Mouse (Mus musculus) forebrain, embryonic 10.5 days (tissue): ENCODE measurements at regions not wholly inside any gene's neighbourhood (a gene's known extent, or its start where the extent isn't known, plus 50 kb on each side); places are given as distances from the start of the nearest gene placed in this dataset.

Experiments used
- DNase-seq: peaks from one replicate; pipeline ENCODE4 v3.0.0-alpha.2; 2017; ENCODE audit warnings: low spot score; ENCODE audit errors: extremely low spot score
- H3K27ac ChIP-seq: fragments of 300-500 bp; sonication (generic); 2 replicates; pipeline ENCODE4 v1.5.1; 2016; ENCODE audit warnings: mild to moderate bottlenecking
- H3K27me3 ChIP-seq: fragments of 300-500 bp; sonication (generic); 2 replicates; pipeline ENCODE4 v1.6.1; 2016; ENCODE audit warnings: mild to moderate bottlenecking; ENCODE audit not compliant: poor library complexity, severe bottlenecking
- H3K36me3 ChIP-seq: fragments of 300-500 bp; sonication (generic); replicated peaks from 2 replicates; pipeline ENCODE4 v1.6.1; 2016; ENCODE audit warnings: mild to moderate bottlenecking, moderate library complexity
- H3K4me1 ChIP-seq: fragments of 300-500 bp; sonication (generic); 2 replicates; pipeline ENCODE4 v1.6.1; 2016
- H3K4me3 ChIP-seq: fragments of 300-500 bp; sonication (generic); 2 replicates; pipeline ENCODE4 v1.5.1; 2016; ENCODE audit warnings: mild to moderate bottlenecking, moderate library complexity
- H3K9me3 ChIP-seq: fragments of 300-500 bp; sonication (generic); 2 replicates; pipeline ENCODE4 v1.6.1; 2016; ENCODE audit warnings: mild to moderate bottlenecking, moderate library complexity
- WGBS: fragments of 180-500 bp; shearing (Covaris S2); methylation state at CpG from one replicate; pipeline ENCODE4 v1.1.7; 2016; 5-methylcytosine and 5-hydroxymethylcytosine counted together

DNA sequence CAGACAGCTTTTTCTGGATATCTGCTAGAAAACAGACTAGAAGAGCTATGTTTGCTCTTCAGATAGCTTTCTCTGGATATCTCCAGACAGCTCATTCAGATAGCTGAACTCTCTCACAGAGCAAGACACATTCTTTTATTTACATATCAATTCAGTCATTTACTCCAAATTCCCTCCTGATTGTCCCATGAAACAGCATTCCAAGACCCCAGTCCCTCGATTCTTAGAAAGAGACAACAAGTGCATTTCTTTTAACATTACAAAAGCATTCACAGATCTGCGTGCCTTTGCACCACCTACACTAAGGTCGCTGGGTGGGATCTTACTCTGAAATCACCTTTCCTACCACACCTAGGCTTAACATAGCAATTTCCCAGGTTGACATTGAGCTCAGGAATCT is 1039.5 kb upstream of the Ddx18 start:
- H3K9me3 ChIP-seq: no peaks in the 10 kb centered on the region
- no peaks in the 10 kb centered on the region for H3K36me3 ChIP-seq
- no peak overlapping the region for H3K27ac ChIP-seq
- DNase-seq: no peak
- no peak overlapping the region for H3K4me3 ChIP-seq
- 58% methylated on average over 3 of the region's 3 CpGs for WGBS
- H3K27me3 ChIP-seq: no peaks in the 10 kb centered on the region
- no peaks in the 10 kb centered on the region for H3K4me1 ChIP-seq

DNA sequence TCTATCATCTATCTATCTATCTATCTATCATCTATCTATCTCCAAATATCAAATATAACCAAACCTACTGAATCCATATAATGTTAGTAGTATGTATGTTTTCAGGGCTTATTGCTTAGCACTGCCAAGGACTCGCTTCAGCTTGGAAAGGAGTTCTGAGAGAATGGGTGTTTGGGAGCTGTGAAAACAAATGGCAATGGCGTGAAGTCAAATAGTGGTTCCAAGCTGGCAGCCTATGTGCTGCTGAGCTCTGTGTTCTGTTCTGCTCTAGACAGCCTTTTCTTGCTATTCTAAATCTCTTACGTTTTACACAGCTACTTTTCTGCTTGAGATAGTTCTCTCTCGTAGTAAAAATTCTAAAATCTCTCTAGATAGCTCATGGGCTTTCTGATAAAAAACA is 1008.2 kb upstream of the Ddx18 start:
- Histone ChIP-seq H3K4me1 (no peaks in the 10 kb centered on the region), H3K27ac (no peak overlapping the region), H3K36me3 (no peaks in the 10 kb centered on the region), H3K4me3 (no peak overlapping the region), H3K27me3 (no peaks in the 10 kb centered on the region), H3K9me3 (no peaks in the 10 kb centered on the region)
- no peak for DNase-seq
- WGBS: 83% methylated on average over 4 of the region's 4 CpGs

DNA sequence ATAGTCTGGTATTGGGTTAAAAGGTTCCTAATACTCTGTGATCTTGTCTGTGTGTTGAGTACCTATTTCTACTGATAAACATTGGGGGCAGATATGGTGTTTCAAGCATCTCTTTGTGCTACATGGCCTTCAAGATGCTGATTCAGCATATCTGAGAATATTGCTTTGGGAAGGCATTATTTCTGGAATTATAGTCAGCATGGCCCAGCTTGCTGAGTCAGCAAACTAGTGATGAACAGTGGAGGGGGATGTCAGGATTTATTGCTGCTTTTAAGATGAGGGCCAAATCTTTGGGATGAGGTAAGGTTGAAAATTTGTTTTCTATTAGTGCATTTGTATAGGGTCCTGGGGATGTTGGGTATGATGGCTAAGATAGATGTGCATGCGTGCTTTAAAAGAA is 983.8 kb upstream of the Ddx18 start:
- H3K36me3 ChIP-seq: no peaks in the 10 kb centered on the region
- no peak overlapping the region for H3K4me3 ChIP-seq
- H3K27ac ChIP-seq: no peak overlapping the region
- DNase-seq: no peak
- H3K4me1 ChIP-seq: no peaks in the 10 kb centered on the region
- H3K27me3 ChIP-seq: no peaks in the 10 kb centered on the region
- 95% methylated on average over 1 of the region's 1 CpGs for WGBS
- H3K9me3 ChIP-seq: no peaks in the 10 kb centered on the region

- H3K27ac ChIP-seq: no peak overlapping the region
- H3K9me3 ChIP-seq: no peaks in the 10 kb centered on the region
- H3K27me3 ChIP-seq: no peaks in the 10 kb centered on the region
- no peak for DNase-seq
- WGBS: 85% methylated on average over 2 of the region's 2 CpGs
- no peaks in the 10 kb centered on the region for H3K36me3 ChIP-seq
- H3K4me1 ChIP-seq: no peaks in the 10 kb centered on the region
- H3K4me3 ChIP-seq: no peak overlapping the region
These were observed 941.8 kb upstream of the Ddx18 start for GRCm38 (mm10) chr1:122509580-122509979.

DNA sequence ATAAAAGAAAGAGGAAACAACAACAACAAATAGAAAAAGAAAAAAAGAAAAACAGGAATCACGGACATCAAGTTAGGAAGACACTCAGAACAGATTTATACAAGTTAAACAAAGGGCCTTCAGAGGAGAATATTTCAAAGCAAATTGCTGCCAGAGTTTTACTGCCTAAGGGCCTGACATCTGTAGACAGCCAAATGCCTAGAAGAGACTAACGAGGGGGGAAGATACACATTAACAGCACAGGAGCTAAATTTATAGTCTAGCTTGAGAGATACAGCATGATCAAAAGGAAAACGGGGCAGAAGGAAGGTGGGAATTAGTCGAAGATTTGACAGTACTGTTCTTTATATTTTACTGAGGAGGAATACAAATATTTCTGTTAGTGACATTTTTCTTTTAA is 933.9 kb upstream of the Ddx18 start:
- 67% methylated on average over 4 of the region's 4 CpGs for WGBS

GRCm38 (mm10) chr1:122478003-122478402 is 910.2 kb upstream of the Ddx18 start:
- Histone ChIP-seq H3K4me1 (no peaks in the 10 kb centered on the region), H3K27ac (no peak overlapping the region), H3K9me3 (no peaks in the 10 kb centered on the region), H3K36me3 (no peaks in the 10 kb centered on the region), H3K27me3 (no peaks in the 10 kb centered on the region), H3K4me3 (no peak overlapping the region)
- 100% methylated on average over 1 of the region's 1 CpGs for WGBS
- no peak for DNase-seq

More for the DNA sequence above, 933.9 kb upstream of the Ddx18 start:
- no peak overlapping the region for H3K4me3 ChIP-seq
- H3K9me3 ChIP-seq: no peaks in the 10 kb centered on the region
- no peaks in the 10 kb centered on the region for H3K36me3 ChIP-seq
- H3K27ac ChIP-seq: no peak overlapping the region
- 0 out of 2 replicates have a peak, but pooled peaks cover 3% of the 10 kb centered on the region for H3K4me1 ChIP-seq
- DNase-seq: no peak
- no peaks in the 10 kb centered on the region for H3K27me3 ChIP-seq

- Histone ChIP-seq H3K27me3 (no peaks in the 10 kb centered on the region), H3K27ac (no peak overlapping the region), H3K4me3 (no peak overlapping the region), H3K4me1 (no peaks in the 10 kb centered on the region), H3K9me3 (no peaks in the 10 kb centered on the region), H3K36me3 (no peaks in the 10 kb centered on the region)
- DNase-seq: no peak
- 83% methylated on average over 3 of the region's 3 CpGs for WGBS
These were observed 896.1 kb upstream of the Ddx18 start for GRCm38 (mm10) chr1:122463931-122464330.

DNA sequence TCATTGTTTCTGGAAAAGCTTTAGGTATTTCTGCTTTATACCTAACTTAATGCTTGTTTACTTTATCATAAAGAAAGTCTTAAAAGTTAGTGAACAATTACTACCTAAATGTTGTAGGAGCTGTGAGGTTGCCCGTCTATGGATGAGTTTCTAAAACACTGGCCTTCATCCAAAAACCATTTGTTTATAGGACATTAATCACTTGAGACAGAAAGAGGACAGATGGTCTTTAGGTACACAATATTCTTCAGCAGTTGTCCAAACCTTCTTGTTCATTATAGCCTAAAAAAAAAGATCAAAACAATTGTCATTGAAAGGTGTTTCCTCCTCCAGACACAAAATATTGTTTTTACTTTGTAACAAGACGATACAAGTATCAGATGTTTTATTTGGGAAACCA is 891.3 kb upstream of the Ddx18 start:
- Histone ChIP-seq H3K4me1 (no peaks in the 10 kb centered on the region), H3K27ac (no peak overlapping the region), H3K4me3 (no peak overlapping the region), H3K36me3 (no peaks in the 10 kb centered on the region), H3K27me3 (no peaks in the 10 kb centered on the region), H3K9me3 (no peaks in the 10 kb centered on the region)
- WGBS: 90% methylated on average over 2 of the region's 2 CpGs
- no peak for DNase-seq

- Histone ChIP-seq H3K36me3 (no peaks in the 10 kb centered on the region), H3K4me1 (no peaks in the 10 kb centered on the region), H3K9me3 (no peaks in the 10 kb centered on the region), H3K4me3 (no peak overlapping the region), H3K27ac (no peak overlapping the region), H3K27me3 (no peaks in the 10 kb centered on the region)
- no peak for DNase-seq
- WGBS: 86% methylated on average over 4 of the region's 4 CpGs
These were observed 887.1 kb upstream of the Ddx18 start for GRCm38 (mm10) chr1:122454881-122455280.

DNA sequence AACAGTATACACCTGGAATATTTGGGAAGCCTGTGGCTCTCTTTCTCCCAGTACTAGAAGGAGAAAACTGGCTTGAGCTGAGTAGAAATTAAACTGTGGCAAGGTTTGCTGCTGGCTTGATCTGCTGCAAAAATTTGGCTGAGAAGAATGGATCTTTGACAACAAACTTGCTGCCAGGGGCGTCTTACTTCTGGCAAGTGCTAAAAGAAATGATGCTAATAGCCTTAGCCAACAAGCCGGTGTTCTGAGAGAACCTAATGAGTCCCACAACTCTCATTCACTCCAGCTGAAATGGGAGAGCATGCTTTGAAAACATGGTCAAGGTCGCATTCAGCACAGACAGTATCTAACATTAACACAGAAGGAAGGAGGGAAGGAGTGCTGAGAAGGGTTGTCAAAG is 885.8 kb upstream of the Ddx18 start:
- WGBS: 77% methylated on average over 3 of the region's 3 CpGs
- no peak for DNase-seq
- Histone ChIP-seq H3K27me3 (no peaks in the 10 kb centered on the region), H3K4me1 (no peaks in the 10 kb centered on the region), H3K36me3 (no peaks in the 10 kb centered on the region), H3K4me3 (no peak overlapping the region), H3K9me3 (no peaks in the 10 kb centered on the region), H3K27ac (no peak overlapping the region)

DNA sequence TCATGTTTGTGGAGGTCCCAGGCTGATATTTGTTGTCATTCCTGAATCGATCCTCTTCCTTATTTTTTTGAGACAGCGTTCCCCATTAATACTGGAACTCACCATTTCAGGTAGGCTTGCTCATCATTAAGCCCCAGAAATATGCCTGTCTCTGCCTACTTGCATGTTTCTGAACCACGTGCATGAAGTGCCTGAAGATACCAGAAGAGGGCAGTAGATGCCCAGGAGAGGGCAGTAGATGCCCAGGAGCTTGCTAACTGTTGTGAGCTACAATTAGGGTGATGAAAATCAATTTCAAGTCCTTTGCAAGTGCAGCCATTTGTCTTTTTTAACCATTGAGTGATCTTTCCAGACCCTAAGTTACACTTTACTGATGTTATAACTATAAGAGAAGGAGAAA is 871.6 kb upstream of the Ddx18 start:
- no peaks in the 10 kb centered on the region for H3K4me1 ChIP-seq
- H3K36me3 ChIP-seq: no peaks in the 10 kb centered on the region
- H3K9me3 ChIP-seq: no peaks in the 10 kb centered on the region
- H3K27me3 ChIP-seq: no peaks in the 10 kb centered on the region
- 70% methylated on average over 3 of the region's 3 CpGs for WGBS
- no peak overlapping the region for H3K27ac ChIP-seq
- H3K4me3 ChIP-seq: no peak overlapping the region
- DNase-seq: no peak

DNA sequence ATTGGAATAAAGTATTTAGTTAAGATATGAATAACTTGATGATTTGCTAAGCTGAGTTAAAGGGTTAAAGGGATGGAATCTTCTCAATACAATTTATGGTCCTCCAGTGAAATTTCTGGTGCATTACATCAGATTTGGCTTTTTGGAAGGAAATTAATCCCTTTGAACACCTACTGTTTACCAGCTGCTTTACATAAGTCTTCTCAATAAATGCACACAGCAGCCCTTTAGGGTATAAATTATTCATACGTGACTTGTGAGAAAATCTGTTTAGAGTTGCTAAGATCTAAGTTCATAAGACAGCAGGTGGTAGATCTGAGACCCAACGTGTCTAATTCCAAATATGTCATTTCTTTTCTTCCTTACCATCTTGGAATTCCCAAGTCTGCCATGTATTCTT is 855.7 kb upstream of the Ddx18 start:
- no peaks in the 10 kb centered on the region for H3K9me3 ChIP-seq
- H3K27ac ChIP-seq: no peak overlapping the region
- WGBS: 73% methylated on average over 2 of the region's 2 CpGs
- no peaks in the 10 kb centered on the region for H3K27me3 ChIP-seq
- no peaks in the 10 kb centered on the region for H3K4me1 ChIP-seq
- no peak overlapping the region for H3K4me3 ChIP-seq
- no peak for DNase-seq
- no peaks in the 10 kb centered on the region for H3K36me3 ChIP-seq

DNA sequence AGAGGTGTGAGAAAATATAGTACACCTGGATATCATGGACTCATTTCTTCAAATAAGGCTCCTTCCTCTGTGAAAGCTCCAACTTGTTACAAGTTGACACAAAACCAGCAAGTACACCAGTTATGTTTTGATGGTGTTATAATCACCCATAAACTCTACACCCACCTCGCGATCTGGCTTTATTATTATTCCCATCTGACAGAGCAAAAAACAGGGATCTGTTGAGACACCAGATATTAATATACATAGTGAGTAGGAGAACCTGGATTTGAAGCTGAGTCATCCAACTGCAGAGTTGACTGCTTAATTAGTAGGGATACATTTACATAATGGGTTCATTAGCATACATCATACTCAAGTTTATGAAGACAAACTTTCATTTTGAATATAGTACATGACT is 828.6 kb upstream of the Ddx18 start:
- H3K9me3 ChIP-seq: no peaks in the 10 kb centered on the region
- 93% methylated on average over 2 of the region's 2 CpGs for WGBS
- H3K4me1 ChIP-seq: no peaks in the 10 kb centered on the region
- no peaks in the 10 kb centered on the region for H3K36me3 ChIP-seq
- no peaks in the 10 kb centered on the region for H3K27me3 ChIP-seq
- no peak for DNase-seq
- no peak overlapping the region for H3K4me3 ChIP-seq
- H3K27ac ChIP-seq: no peak overlapping the region

DNA sequence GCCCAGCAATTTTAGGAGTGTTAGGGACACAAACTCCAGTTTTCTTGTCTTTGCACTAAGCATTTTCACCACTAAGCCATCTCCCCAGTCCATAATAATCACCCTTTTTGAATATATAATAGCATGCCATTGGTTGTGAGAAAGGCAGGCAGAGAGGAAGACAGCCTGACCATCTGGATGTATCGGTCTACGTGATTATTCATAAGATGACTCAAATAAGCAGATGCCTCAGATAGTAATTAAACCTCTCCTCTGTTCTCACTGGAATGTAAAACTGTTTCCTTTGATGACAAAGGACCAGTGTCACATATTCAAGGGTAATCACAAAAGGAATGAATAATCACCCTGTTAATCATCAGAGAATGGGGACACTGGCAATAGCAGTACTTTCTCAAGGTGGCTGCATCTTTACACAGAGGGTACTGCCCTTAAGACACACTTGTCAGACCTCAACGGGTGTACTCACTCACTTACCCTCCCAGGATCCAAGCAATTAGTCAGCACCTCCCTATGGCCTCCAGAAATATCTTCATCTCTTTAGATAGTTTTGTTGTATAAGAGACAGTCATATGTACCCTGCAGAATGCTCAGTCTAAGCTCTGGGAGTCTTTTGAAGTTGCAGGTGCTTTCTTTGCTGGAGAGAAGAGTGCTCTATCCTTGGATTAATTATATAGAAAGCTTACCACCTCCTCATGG is 826.0 kb upstream of the Ddx18 start:
- Histone ChIP-seq H3K4me3 (no peak overlapping the region), H3K36me3 (no peaks in the 10 kb centered on the region), H3K27me3 (no peaks in the 10 kb centered on the region), H3K4me1 (no peaks in the 10 kb centered on the region), H3K9me3 (no peaks in the 10 kb centered on the region), H3K27ac (no peak overlapping the region)
- DNase-seq: no peak
- 84% methylated on average over 3 of the region's 3 CpGs for WGBS
